Mouse (Mus musculus) olfactory bulb, adult 2 months (tissue): Measurements from ENCODE around the gene Ubxn10.

ENCODE experiments used
- CTCF ChIP-seq: fragments of 200-500 bp; IDR thresholded peaks from 2 replicates; pipeline ENCODE4 v1.5.1; 2012; ENCODE audit warnings: low read depth, mild to moderate bottlenecking, low read length, moderate library complexity; ENCODE audit not compliant: insufficient read depth
- POLR2A ChIP-seq: fragments of 200-500 bp; IDR thresholded peaks from 2 replicates; pipeline ENCODE4 v1.6.1; 2012; ENCODE audit warnings: mild to moderate bottlenecking, low read depth, low read length, moderate library complexity; ENCODE audit not compliant: insufficient read depth

DNA sequence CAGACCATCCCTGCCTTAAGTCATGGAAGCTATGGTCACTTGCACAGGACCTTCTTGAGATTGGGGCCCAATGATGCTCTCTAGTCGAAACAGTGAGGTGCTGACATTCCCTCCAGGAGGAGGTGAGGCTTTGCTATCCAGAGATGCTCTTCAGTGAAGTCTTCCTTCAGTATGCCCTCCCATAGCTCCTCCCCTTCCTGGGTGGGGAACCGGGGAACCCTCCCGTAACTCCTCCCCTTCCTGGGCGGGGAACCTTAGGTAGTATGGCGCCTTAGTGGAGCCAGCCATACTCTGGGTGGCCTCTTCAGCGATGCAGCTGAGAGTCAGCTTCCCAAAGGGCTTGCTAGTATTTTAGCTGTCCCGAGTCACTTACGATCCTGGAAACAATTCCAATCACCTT is 30.3 kb downstream of the Ubxn10 start:
- TF ChIP-seq CTCF (no peak), POLR2A (no peak)
